Comparison of ENCODE assay signal across 14 mouse cellular contexts in the genomic region with DNA sequence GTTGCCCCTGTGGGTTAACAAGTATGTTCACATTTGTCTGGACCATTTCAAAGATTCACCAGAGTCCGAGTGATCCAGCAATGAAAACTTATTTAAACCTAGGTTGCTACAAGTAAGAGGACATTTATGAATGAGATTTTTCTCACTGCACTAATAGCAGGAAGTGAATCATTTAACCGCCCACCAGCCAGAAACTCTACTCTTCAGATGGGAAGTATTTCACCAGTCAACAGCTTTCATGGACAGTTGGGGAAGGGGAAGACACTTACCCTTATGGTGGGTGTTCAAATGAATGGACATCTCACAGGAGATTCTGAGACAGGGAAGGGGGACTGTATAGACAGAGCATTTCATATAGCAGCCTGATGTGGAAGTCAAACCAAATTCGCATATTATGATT.
"Had no signal": no experiment of that assay in that cellular context is flagged by ENCODE, and none has a peak within 500 bp of the region (broad histone marks: within the 10 kb centered on the region; RNA-seq: fewer than 3 reads in every experiment).

No protein-coding gene starts in this region.

- DNase-seq: gastrocnemius, postnatal 14 days; gastrocnemius, postnatal 36 days; heart, adult 11 months; heart, adult 2 months; heart, postnatal 14 days; heart, postnatal 36 days; kidney, adult 2 months; kidney, adult 9 months; layer of hippocampus, adult 9-11 months; layer of hippocampus, postnatal 36 days; left cerebral cortex, postnatal 4 days had no signal

- ATAC-seq: hindbrain, postnatal 0 days; intestine, embryonic 16.5 days; liver, embryonic 12.5 days had no signal
